Mouse (Mus musculus) frontal cortex, postnatal 25 days (tissue): ENCODE measurements around the gene Gm45213.
A peak's percentile ranks its signal among the peaks of the same experiment; 100 is the strongest.

Experiments used
- DNase-seq, 2 experiments: peaks; one replicate each; pipeline ENCODE4 v3.0.0; 2022; ENCODE audit warnings: low spot score in 2 of 2

The Gm45213 gene

GRCm38 (mm10) chr7:66043552-66044459, at the start of gene Gm45213:
TSS of gene Gm45213 (plus strand) at chr7:66043602.
- no peak for DNase-seq

GRCm38 (mm10) chr7:66001035-66001754, 42.2 kb upstream of the Gm45213 start:
- DNase-seq, result no peak

GRCm38 (mm10) chr7:66001797-66002196, 41.6 kb upstream of the Gm45213 start:
- DNase-seq, result no peak

GRCm38 (mm10) chr7:66003447-66003846, 40.0 kb upstream of the Gm45213 start:
- no peak for DNase-seq

- DNase-seq, result no peak
Measured at GRCm38 (mm10) chr7:66003865-66004638, 39.4 kb upstream of the Gm45213 start.

GRCm38 (mm10) chr7:66005066-66005465, 38.3 kb upstream of the Gm45213 start:
- no peak for DNase-seq

GRCm38 (mm10) chr7:66008161-66008891, 35.1 kb upstream of the Gm45213 start:
- no peak for DNase-seq

GRCm38 (mm10) chr7:66008892-66009273, 34.5 kb upstream of the Gm45213 start:
- DNase-seq, result no peak

- DNase-seq, result no peak
Measured at GRCm38 (mm10) chr7:66010518-66010917, 32.9 kb upstream of the Gm45213 start.

GRCm38 (mm10) chr7:66027747-66028146, 15.7 kb upstream of the Gm45213 start:
- peak in 1 of 2 experiments; percentile 17 for DNase-seq

GRCm38 (mm10) chr7:66028766-66029512, 14.5 kb upstream of the Gm45213 start:
- no peak for DNase-seq

- no peak for DNase-seq
Measured at GRCm38 (mm10) chr7:66036809-66037208, 6.6 kb upstream of the Gm45213 start.

GRCm38 (mm10) chr7:66038261-66038660, 5.1 kb upstream of the Gm45213 start:
- DNase-seq, result no peak

- no peak for DNase-seq
Measured at GRCm38 (mm10) chr7:66038730-66039129, 4.7 kb upstream of the Gm45213 start.

- no peak for DNase-seq
Measured at GRCm38 (mm10) chr7:66040026-66040814, 3.2 kb upstream of the Gm45213 start.

- no peak for DNase-seq
Measured at GRCm38 (mm10) chr7:66044617-66045016, 1.2 kb downstream of the Gm45213 start.

GRCm38 (mm10) chr7:66046921-66047918, 3.8 kb downstream of the Gm45213 start:
- DNase-seq, result no peak

- no peak for DNase-seq
Measured at GRCm38 (mm10) chr7:66047975-66048374, 4.6 kb downstream of the Gm45213 start.
